Mouse (Mus musculus) lung, postnatal 0 days (tissue): Measurements from ENCODE around the gene Pbx3. TPM values are rescaled to one million over a fixed set of nuclear protein-coding genes. Genes with fewer than 3 reads are reported as not detected.

Experiments
- ATAC-seq: fragments of 200-750 bp; cut with Nextera tagmentation; 2 replicates; pipeline ENCODE4 v1.8.0; 2017; ENCODE audit warnings: moderate library complexity
- DNase-seq: peaks from one replicate; pipeline ENCODE4 v3.0.0-alpha.2; 2016; ENCODE audit warnings: low spot score
- H3K27ac ChIP-seq: fragments of 300-500 bp; sonication (generic); 2 replicates; pipeline ENCODE4 v1.5.1; 2014; ENCODE audit warnings: antibody characterized with exemption, mild to moderate bottlenecking, low read length, mixed read lengths
- H3K27me3 ChIP-seq: fragments of 300-500 bp; sonication (generic); replicated peaks from 2 replicates; pipeline ENCODE4 v1.6.1; 2014; ENCODE audit warnings: low read length, mixed read lengths; ENCODE audit not compliant: insufficient read depth
- H3K36me3 ChIP-seq: fragments of 300-500 bp; sonication (generic); 2 replicates; pipeline ENCODE4 v1.6.1; 2014; ENCODE audit warnings: low read length, mixed read lengths; ENCODE audit not compliant: insufficient read depth
- H3K4me1 ChIP-seq: fragments of 300-500 bp; sonication (generic); 2 replicates; pipeline ENCODE4 v1.6.1; 2014; ENCODE audit warnings: antibody characterized with exemption, low read depth, low read length, mixed read lengths; ENCODE audit not compliant: insufficient read depth
- H3K4me2 ChIP-seq: fragments of 300-500 bp; sonication (generic); replicated peaks from 2 replicates; pipeline ENCODE4 v1.6.1; 2014; ENCODE audit warnings: low read depth, mild to moderate bottlenecking, low read length, moderate library complexity, mixed read lengths
- H3K4me3 ChIP-seq: fragments of 300-500 bp; sonication (generic); 2 replicates; pipeline ENCODE4 v1.5.1; 2014; ENCODE audit warnings: low read depth, low read length
- H3K9ac ChIP-seq: fragments of 300-500 bp; sonication (generic); replicated peaks from 2 replicates; pipeline ENCODE4 v1.6.1; 2014; ENCODE audit warnings: low read depth, mild to moderate bottlenecking
- H3K9me3 ChIP-seq: fragments of 300-500 bp; sonication (generic); 2 replicates; pipeline ENCODE4 v1.6.1; 2016; ENCODE audit warnings: low read length, mixed read lengths
- CTCF ChIP-seq: IDR thresholded peaks from 2 replicates; pipeline ENCODE4 v1.5.1; 2016; ENCODE audit warnings: antibody characterized with exemption, mild to moderate bottlenecking
- EP300 ChIP-seq: IDR thresholded peaks from 2 replicates; pipeline ENCODE4 v1.6.1; 2016; ENCODE audit warnings: antibody characterized with exemption, mild to moderate bottlenecking, control low read depth
- WGBS: fragments of 180-500 bp; shearing (Covaris S2); extraction: QIAGEN DNeasy Blood & Tissue Kit; methylation state at CpG from one replicate; pipeline ENCODE4 v1.1.7; 2014; 5-methylcytosine and 5-hydroxymethylcytosine counted together
- polyA plus RNA-seq: library from polyadenylated mRNA; unstranded; fragments of >200 nt; fragmentation: Nextera tagmentation; extraction: Ambion mirVana; gene quantifications from 2 replicates; pipeline ENCODE4 v1.2.1, GENCODE M21; 2015

Pbx3 gene
- polyA plus RNA-seq, 1 experiment from 2014 or later: 16.2 TPM

GRCm38 (mm10) chr2:34279726-34280125, 93.2 kb downstream of the Pbx3 start:
- no peaks in the 10 kb centered on the region for H3K4me1 ChIP-seq
- DNase-seq: no peak
- H3K36me3 ChIP-seq: no peaks in the 10 kb centered on the region
- ATAC-seq: no peak
- no peaks in the 10 kb centered on the region for H3K9me3 ChIP-seq
- H3K27me3 ChIP-seq: no peaks in the 10 kb centered on the region
- H3K9ac ChIP-seq: no peak overlapping the region
- TF ChIP-seq CTCF: no peak
- TF ChIP-seq EP300: no peak
- WGBS: 45% methylated on average over 6 of the region's 6 CpGs
- H3K4me3 ChIP-seq: no peak overlapping the region
- H3K4me2 ChIP-seq: no peak overlapping the region
- no peak overlapping the region for H3K27ac ChIP-seq

- no peaks in the 10 kb centered on the region for H3K4me1 ChIP-seq
- H3K4me3 ChIP-seq: no peak overlapping the region
- 81% methylated on average over 10 of the region's 10 CpGs for WGBS
- no peak for DNase-seq
- no peak overlapping the region for H3K9ac ChIP-seq
- no peak overlapping the region for H3K27ac ChIP-seq
- H3K4me2 ChIP-seq: no peak overlapping the region
- no peaks in the 10 kb centered on the region for H3K27me3 ChIP-seq
- no peaks in the 10 kb centered on the region for H3K36me3 ChIP-seq
- no peaks in the 10 kb centered on the region for H3K9me3 ChIP-seq
- TF ChIP-seq EP300: no peak
- no peak for TF ChIP-seq CTCF
- no peak for ATAC-seq
These were observed 97.2 kb downstream of the Pbx3 start for GRCm38 (mm10) chr2:34275630-34276193.

- H3K9ac ChIP-seq: no peak overlapping the region
- no peaks in the 10 kb centered on the region for H3K36me3 ChIP-seq
- ATAC-seq (no peak), DNase-seq (no peak)
- no peak overlapping the region for H3K4me2 ChIP-seq
- no peaks in the 10 kb centered on the region for H3K9me3 ChIP-seq
- H3K4me3 ChIP-seq: no peak overlapping the region
- no peaks in the 10 kb centered on the region for H3K4me1 ChIP-seq
- no peaks in the 10 kb centered on the region for H3K27me3 ChIP-seq
- TF ChIP-seq CTCF (no peak), EP300 (no peak)
- no peak overlapping the region for H3K27ac ChIP-seq
These were observed 110.9 kb downstream of the Pbx3 start for GRCm38 (mm10) chr2:34262046-34262445.

- Histone ChIP-seq H3K27me3 (no peaks in the 10 kb centered on the region), H3K9ac (no peak overlapping the region), H3K4me2 (no peak overlapping the region), H3K36me3 (no peaks in the 10 kb centered on the region), H3K9me3 (no peaks in the 10 kb centered on the region), H3K27ac (no peak overlapping the region), H3K4me1 (no peaks in the 10 kb centered on the region), H3K4me3 (no peak overlapping the region)
- TF ChIP-seq EP300 (no peak), CTCF (no peak)
- WGBS: 67% methylated on average over 4 of the region's 4 CpGs
- peak; percentile 9; the same call in 1 of the 2 replicates for ATAC-seq
- DNase-seq: peak; percentile 32
These were observed 112.3 kb downstream of the Pbx3 start for GRCm38 (mm10) chr2:34260653-34261076.

GRCm38 (mm10) chr2:34258256-34258655, 114.7 kb downstream of the Pbx3 start:
- H3K4me1 ChIP-seq: peaks cover 6% of the 10 kb centered on the region; the same call in 1 of the 2 replicates
- H3K9me3 ChIP-seq: no peaks in the 10 kb centered on the region
- DNase-seq (no peak), ATAC-seq (no peak)
- no peak overlapping the region for H3K4me3 ChIP-seq
- no peak overlapping the region for H3K27ac ChIP-seq
- H3K9ac ChIP-seq: no peak overlapping the region
- no peak for TF ChIP-seq EP300
- no peak for TF ChIP-seq CTCF
- 52% methylated on average over 2 of the region's 2 CpGs for WGBS
- H3K27me3 ChIP-seq: no peaks in the 10 kb centered on the region
- H3K4me2 ChIP-seq: no peak overlapping the region
- H3K36me3 ChIP-seq: no peaks in the 10 kb centered on the region

- H3K4me1 ChIP-seq: peaks cover 10% of the 10 kb centered on the region; the same call in 1 of the 2 replicates
- no peak overlapping the region for H3K4me3 ChIP-seq
- no peaks in the 10 kb centered on the region for H3K36me3 ChIP-seq
- 37% methylated on average over 2 of the region's 2 CpGs for WGBS
- no peak for TF ChIP-seq EP300
- peak; percentile 53 for DNase-seq
- no peak overlapping the region for H3K4me2 ChIP-seq
- ATAC-seq: no peak; the same call in 1 of the 2 replicates
- no peak overlapping the region for H3K9ac ChIP-seq
- H3K27me3 ChIP-seq: no peaks in the 10 kb centered on the region
- no peaks in the 10 kb centered on the region for H3K9me3 ChIP-seq
- H3K27ac ChIP-seq: no peak overlapping the region
These were observed 115.3 kb downstream of the Pbx3 start for GRCm38 (mm10) chr2:34257611-34258010.
